Mouse (Mus musculus) megakaryocyte, embryonic 14.5 days (primary cell): ENCODE data around the gene Prlr.

ENCODE experiments used
- FLI1 ChIP-seq: IDR thresholded peaks from 2 replicates; pipeline ENCODE4 v1.6.1; 2012; ENCODE audit warnings: low read length, inconsistent platforms, mixed read lengths
- GATA1 ChIP-seq: IDR thresholded peaks from 3 replicates; pipeline ENCODE4 v1.6.1; 2012; ENCODE audit warnings: mixed read lengths, low read length, inconsistent platforms, borderline replicate concordance

GRCm38 (mm10) chr15:10250784-10251183 lies 73.7 kb downstream of the Prlr start:
- TF ChIP-seq GATA1 (no peak), FLI1 (no peak)
